Comparison of ENCODE assay signal across 8 mouse cellular contexts in the genomic region with DNA sequence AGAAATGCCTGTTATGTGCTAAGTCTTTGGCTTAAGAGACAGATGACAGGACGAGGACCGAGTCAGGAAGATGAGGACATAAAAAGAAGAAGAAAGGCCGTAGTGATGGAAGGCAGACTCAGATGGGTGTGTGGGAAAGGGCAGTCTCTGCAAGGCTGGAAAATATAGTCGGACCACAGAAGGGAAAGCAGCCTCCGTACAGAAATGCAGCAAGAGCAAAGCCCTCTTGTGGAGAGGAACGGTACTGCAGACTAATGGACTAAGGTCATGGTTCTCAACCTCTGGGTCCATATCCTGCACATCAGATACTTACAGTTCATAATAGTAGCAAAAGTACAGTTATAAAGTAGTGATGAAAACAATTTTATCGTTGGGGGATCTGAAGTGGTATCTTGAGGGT. TPM values are rescaled to one million over a fixed set of nuclear protein-coding genes. Genes with fewer than 3 reads are reported as not detected.
DNase-seq lines count a peak whose midpoint lies in the region; ATAC-seq and TF ChIP-seq lines count a peak whose summit lies in the region.

No protein-coding gene starts in this region.

- peak; percentile 70 for DNase-seq in kidney, adult 9 months
- no peak for DNase-seq in kidney, adult 11 months
- DNase-seq in CD4-positive helper T cell, adult 2 months (ENCODE audit: low read depth, low spot score), result peak; percentile 67
- peak; percentile 68 for DNase-seq in NIH3T3 (ENCODE audit: low read depth)
- peak; percentile 77 for DNase-seq in hindbrain, postnatal 0 days (ENCODE audit: low spot score)
- DNase-seq in thymus, postnatal 14 days, result peak; percentile 64

- no peaks in the 10 kb centered on the region for H3K9me3 ChIP-seq in hindbrain, postnatal 0 days (ENCODE audit: low read length)

- peak; percentile 95 for TF ChIP-seq CTCF in hindbrain, postnatal 0 days (IDR thresholded peaks at IDR 0.05; ENCODE audit: low read depth)

- no peaks in the 10 kb centered on the region for H3K27me3 ChIP-seq in hindbrain, postnatal 0 days (ENCODE audit: insufficient read depth, low read length)

- H3K4me1 ChIP-seq in hindbrain, postnatal 0 days (ENCODE audit: insufficient read depth, low read length), result no peaks in the 10 kb centered on the region

- H3K27ac ChIP-seq in hindbrain, postnatal 0 days, result no peak overlapping the region

- H3K4me3 ChIP-seq in hindbrain, postnatal 0 days (ENCODE audit: low read length), result no peak overlapping the region

- 36% methylated on average over 7 of the region's 7 CpGs for WGBS in hindbrain, postnatal 0 days

- peak; percentile 82 for ATAC-seq in common myeloid progenitor, adult 5-6 weeks (replicated peaks; ENCODE audit: low read depth, poor library complexity, severe bottlenecking)
- no peak for ATAC-seq in hindbrain, postnatal 0 days
- peak; percentile 82 for ATAC-seq in megakaryocyte, adult 5-6 weeks (ENCODE audit: poor library complexity, severe bottlenecking)

- H3K36me3 ChIP-seq in hindbrain, postnatal 0 days (ENCODE audit: insufficient read depth, low read length), result no peaks in the 10 kb centered on the region

- no peak overlapping the region for H3K4me2 ChIP-seq in hindbrain, postnatal 0 days (ENCODE audit: low read depth, low read length)

- no peak overlapping the region for H3K9ac ChIP-seq in hindbrain, postnatal 0 days (replicated peaks; ENCODE audit: low read length)

RNA-seq across cellular contexts. Expression of a gene that starts 11.7 kb away (rescaled TPM):
- 7.9 and 9.9 TPM in 2 replicates for total RNA-seq in common myeloid progenitor, adult 5-6 weeks (2017)
- 2.7 and 6.7 TPM in 2 replicates for total RNA-seq in hindbrain, postnatal 0 days (2014; rRNA removed)
- 4.7 and 5.0 TPM in 2 replicates for polyA plus RNA-seq in hindbrain, postnatal 0 days (2015; fragmentation: Nextera tagmentation; extraction: Ambion mirVana)
- total RNA-seq in megakaryocyte, adult 5-6 weeks (2015), result 20.1 and 23.2 TPM in 2 replicates
- total RNA-seq in megakaryocyte, adult 5-6 weeks (2017), result 3.2 and 5.8 TPM in 2 replicates

RNA-seq across cellular contexts. Expression of a gene that starts 11.9 kb away (rescaled TPM):
- 3.5 and 4.4 TPM in 2 replicates for total RNA-seq in common myeloid progenitor, adult 5-6 weeks (2017)
- total RNA-seq in hindbrain, postnatal 0 days (2014; rRNA removed), result 13.2 and 15.5 TPM in 2 replicates
- polyA plus RNA-seq in hindbrain, postnatal 0 days (2015; fragmentation: Nextera tagmentation; extraction: Ambion mirVana), result 10.4 and 10.5 TPM in 2 replicates
- total RNA-seq in megakaryocyte, adult 5-6 weeks (2015), result 0.27 and 0.84 TPM in 2 replicates
- 0.07 TPM in 1 of 2 replicates, not detected in the other for total RNA-seq in megakaryocyte, adult 5-6 weeks (2017)
